Mouse (Mus musculus) urinary bladder, postnatal 25 days (tissue): ENCODE measurements at regions not wholly inside any gene's neighbourhood (a gene's known extent, or its start where the extent isn't known, plus 50 kb on each side); places are given as distances from the start of the nearest gene placed in this dataset.

Experiments
- DNase-seq: peaks from one replicate; pipeline ENCODE4 v3.0.0; 2022; ENCODE audit warnings: low spot score

DNA sequence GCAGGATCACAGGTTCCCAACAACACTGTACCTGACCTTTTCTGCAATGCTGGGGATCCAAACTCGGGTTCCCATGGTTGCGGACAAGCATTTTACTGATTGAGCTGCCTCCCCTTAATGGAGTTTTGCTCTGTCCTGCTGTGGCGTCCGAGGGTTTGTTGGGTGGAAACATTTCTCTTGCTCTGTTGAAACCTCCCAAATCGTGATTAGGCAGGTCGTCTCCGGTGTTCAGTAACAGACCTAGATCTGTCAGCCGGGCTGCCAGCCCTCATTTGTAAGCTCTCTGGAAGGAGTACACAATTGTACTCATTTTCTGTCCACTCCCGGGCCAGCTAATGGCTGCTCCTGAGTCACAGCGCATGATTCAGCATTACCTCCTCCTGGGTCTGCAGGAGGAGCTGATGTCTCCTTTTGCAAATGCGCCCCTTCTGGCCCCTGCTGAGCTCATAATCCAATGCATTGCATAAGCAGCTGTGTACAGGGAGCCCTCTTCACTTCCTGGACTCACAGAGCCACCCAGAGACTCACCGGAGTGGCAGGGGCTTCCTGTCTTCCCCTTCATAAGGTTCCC lies 49.8 kb upstream of the Sipa1l2 start:
- peak; percentile 47 for DNase-seq
